Mouse (Mus musculus): Measurements from ENCODE around the gene Cacna1c.

GRCm38 (mm10) chr6:119108466-119109394 is 87.5 kb downstream of the Cacna1c start:
- TF ChIP-seq CTCF (conservative IDR thresholded peaks at IDR 0.05; ENCODE audit: low read length) (peak; percentile 48), NANOG (IDR thresholded peaks at IDR 0.05; ENCODE audit: borderline replicate concordance, low read length) (no peak)
